22 mouse cellular contexts compared by ENCODE assay signal in the genomic region with DNA sequence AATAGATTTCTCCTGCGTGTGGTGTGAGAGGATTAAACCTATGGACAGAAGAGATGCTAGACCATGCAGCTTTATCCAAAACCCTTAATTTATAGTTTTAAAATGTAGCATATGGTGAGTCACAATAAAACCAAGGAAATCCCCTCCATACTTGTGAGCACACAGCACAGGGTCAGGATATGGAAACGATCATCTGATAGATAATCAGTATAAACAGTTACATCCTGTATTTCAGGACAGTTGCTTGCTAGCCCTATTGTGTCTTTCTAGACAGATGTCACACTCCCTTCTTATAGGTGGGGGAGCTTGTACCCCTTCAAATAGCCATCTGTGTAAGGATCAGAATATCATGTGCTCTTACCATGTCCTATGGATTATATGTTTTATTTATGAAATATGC.
A peak's percentile ranks its signal among the peaks of the same experiment; 100 is the strongest.
DNase-seq lines count a peak whose midpoint lies in the region; ATAC-seq lines count a peak whose summit lies in the region.
"Had no signal": no experiment of that assay in that cellular context is flagged by ENCODE, and none has a peak within 500 bp of the region (broad histone marks: within the 10 kb centered on the region; RNA-seq: fewer than 3 reads in every experiment).

No protein-coding gene starts in this region.

- H3K4me3 ChIP-seq in liver, embryonic 11.5 days (ENCODE audit: low read depth, low read length) = no peak overlapping the region
- H3K4me3 ChIP-seq in liver, embryonic 15.5 days (replicated peaks) = 0 out of 2 replicates have a peak overlapping the region, but pooled peaks have one; percentile 8
- no peak overlapping the region for H3K4me3 ChIP-seq in hindbrain, embryonic 16.5 days (ENCODE audit: low read length)
- H3K4me3 ChIP-seq: embryonic facial prominence, embryonic 12.5 days; erythroblast, embryonic 14.5 days; forebrain, embryonic 13.5 days; heart, embryonic 10.5 days; hindbrain, embryonic 10.5 days; limb, embryonic 13.5 days had no signal

- peaks cover 8% of the 10 kb centered on the region; the same call in 1 of the 2 replicates for H3K4me1 ChIP-seq in liver, embryonic 11.5 days (replicated peaks; ENCODE audit: control insufficient read depth, insufficient read depth, low read length)
- H3K4me1 ChIP-seq in liver, embryonic 15.5 days (replicated peaks) = peaks cover 14% of the 10 kb centered on the region
- H3K4me1 ChIP-seq in hindbrain, embryonic 16.5 days (ENCODE audit: control insufficient read depth, insufficient read depth, low read depth, low read length) = no peaks in the 10 kb centered on the region
- H3K4me1 ChIP-seq: embryonic facial prominence, embryonic 12.5 days; heart, embryonic 10.5 days; hindbrain, embryonic 10.5 days; limb, embryonic 13.5 days had no signal

- no peak overlapping the region for H3K27ac ChIP-seq in liver, embryonic 11.5 days (ENCODE audit: low read depth, low read length)
- no peak overlapping the region for H3K27ac ChIP-seq in liver, embryonic 15.5 days (replicated peaks)
- no peak overlapping the region for H3K27ac ChIP-seq in hindbrain, embryonic 16.5 days (ENCODE audit: low read depth, low read length)
- H3K27ac ChIP-seq: embryonic facial prominence, embryonic 12.5 days; forebrain, embryonic 13.5 days; heart, embryonic 10.5 days; hindbrain, embryonic 10.5 days; limb, embryonic 13.5 days had no signal

- no peaks in the 10 kb centered on the region for H3K27me3 ChIP-seq in liver, embryonic 11.5 days (replicated peaks; ENCODE audit: control insufficient read depth, insufficient read depth, low read length)
- no peaks in the 10 kb centered on the region for H3K27me3 ChIP-seq in liver, embryonic 15.5 days
- H3K27me3 ChIP-seq in hindbrain, embryonic 16.5 days (replicated peaks; ENCODE audit: control insufficient read depth, insufficient read depth, low read length) = no peaks in the 10 kb centered on the region
- H3K27me3 ChIP-seq: embryonic facial prominence, embryonic 12.5 days; forebrain, embryonic 13.5 days; limb, embryonic 13.5 days had no signal

- WGBS in liver, embryonic 11.5 days = 42% methylated on average over 2 of the region's 2 CpGs
- WGBS in liver, embryonic 15.5 days (ENCODE audit: insufficient replicate concordance) = 19% methylated on average over 2 of the region's 2 CpGs
- WGBS in hindbrain, embryonic 16.5 days = 91% methylated on average over 2 of the region's 2 CpGs

- no peak for DNase-seq in liver, embryonic 11.5 days (ENCODE audit: low spot score)
- DNase-seq in liver = no peak
- no peak for DNase-seq in layer of hippocampus, adult 9-11 months
- no peak for DNase-seq in heart, adult 11 months
- DNase-seq in spleen, postnatal 4 days (ENCODE audit: low spot score in 2 of 2) = no peak
- DNase-seq: adrenal gland, adult 8-10 months; cerebellum, adult 8-10 months; gastrocnemius, postnatal 10 days; kidney, adult 8-10 months; kidney, postnatal 25 days; retina, postnatal 1 day; right cerebral cortex, postnatal 4 days had no signal

- no peaks in the 10 kb centered on the region for H3K9me3 ChIP-seq in liver, embryonic 11.5 days (ENCODE audit: control insufficient read depth, low read length)
- H3K9me3 ChIP-seq in liver, embryonic 15.5 days (replicated peaks) = no peaks in the 10 kb centered on the region
- H3K9me3 ChIP-seq in hindbrain, embryonic 16.5 days (ENCODE audit: control insufficient read depth, low read length) = no peaks in the 10 kb centered on the region
- H3K9me3 ChIP-seq: embryonic facial prominence, embryonic 12.5 days; forebrain, embryonic 13.5 days; heart, embryonic 10.5 days; hindbrain, embryonic 10.5 days; limb, embryonic 13.5 days had no signal

- no peak overlapping the region for H3K9ac ChIP-seq in liver, embryonic 11.5 days (ENCODE audit: low read depth, low read length)
- H3K9ac ChIP-seq in liver, embryonic 15.5 days = no peak overlapping the region
- H3K9ac ChIP-seq in hindbrain, embryonic 16.5 days (ENCODE audit: low read depth, low read length) = no peak overlapping the region
- H3K9ac ChIP-seq: embryonic facial prominence, embryonic 12.5 days; forebrain, embryonic 13.5 days; limb, embryonic 13.5 days had no signal

- H3K4me2 ChIP-seq in liver, embryonic 11.5 days = peak overlapping the region; percentile 49; the same call in 1 of the 2 replicates
- peak overlapping the region; percentile 18; the same call in 1 of the 2 replicates for H3K4me2 ChIP-seq in liver, embryonic 15.5 days
- no peak overlapping the region for H3K4me2 ChIP-seq in hindbrain, embryonic 16.5 days (ENCODE audit: low read length)
- H3K4me2 ChIP-seq: embryonic facial prominence, embryonic 12.5 days; forebrain, embryonic 13.5 days; limb, embryonic 13.5 days; midbrain, embryonic 11.5 days had no signal

- ATAC-seq in liver, embryonic 11.5 days (replicated peaks; ENCODE audit: low FRiP score) = no peak
- ATAC-seq in common myeloid progenitor, adult 5-6 weeks (replicated peaks; ENCODE audit: low read depth, poor library complexity, severe bottlenecking) = 0 out of 2 replicates have a peak, but pooled peaks have one; percentile 12
- no peak for ATAC-seq in liver, embryonic 15.5 days (ENCODE audit: insufficient read depth)
- no peak for ATAC-seq in hindbrain, embryonic 16.5 days
- ATAC-seq: forebrain, embryonic 13.5 days had no signal

- H3K36me3 ChIP-seq in liver, embryonic 11.5 days (ENCODE audit: control insufficient read depth, insufficient read depth, low read length) = no peaks in the 10 kb centered on the region
- no peaks in the 10 kb centered on the region for H3K36me3 ChIP-seq in liver, embryonic 15.5 days (replicated peaks)
- H3K36me3 ChIP-seq in hindbrain, embryonic 16.5 days (ENCODE audit: control insufficient read depth, insufficient read depth, low read length) = no peaks in the 10 kb centered on the region
- H3K36me3 ChIP-seq: embryonic facial prominence, embryonic 12.5 days; heart, embryonic 10.5 days; hindbrain, embryonic 10.5 days; limb, embryonic 13.5 days had no signal
